Mouse (Mus musculus) ES-Bruce4 (cell line): ENCODE measurements around the gene Stmnd1.
"Not testable (repeated sequence)": the region's sequence is repeated elsewhere in the genome, so short reads cannot be mapped to it uniquely, and the experiment has no call there.

Experiments
- EP300 ChIP-seq: IDR thresholded peaks from 2 replicates; pipeline ENCODE4 v1.6.1; 2011; ENCODE audit warnings: low read depth, low read length; ENCODE audit not compliant: insufficient read depth
- POLR2A ChIP-seq: IDR thresholded peaks from one replicate; pipeline ENCODE4 v1.8.1; 2011; ENCODE audit warnings: low read length; ENCODE audit not compliant: insufficient read depth

DNA sequence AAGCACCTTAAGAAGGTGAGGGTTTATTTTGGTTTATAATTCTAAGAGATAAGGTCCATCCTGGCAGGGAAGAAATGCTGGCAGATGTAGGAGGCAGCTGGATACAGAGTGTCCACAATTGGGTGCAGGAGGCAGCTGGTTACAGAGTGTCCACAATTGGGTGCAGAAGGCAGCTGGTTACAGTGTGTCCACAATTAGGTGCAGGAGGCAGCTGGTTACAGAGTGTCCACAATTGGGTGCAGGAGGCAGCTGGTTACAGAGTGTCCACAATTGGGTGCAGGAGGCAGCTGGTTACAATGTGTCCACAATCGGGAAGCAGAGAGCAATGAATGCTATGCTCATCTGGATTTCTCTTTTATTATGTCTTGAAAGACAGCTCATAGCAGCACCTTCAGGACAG lies 44.8 kb upstream of the Stmnd1 start:
- TF ChIP-seq POLR2A, EP300: not testable (repeated sequence)
